Comparison of ENCODE assay signal across 29 mouse cellular contexts in the genomic region with DNA sequence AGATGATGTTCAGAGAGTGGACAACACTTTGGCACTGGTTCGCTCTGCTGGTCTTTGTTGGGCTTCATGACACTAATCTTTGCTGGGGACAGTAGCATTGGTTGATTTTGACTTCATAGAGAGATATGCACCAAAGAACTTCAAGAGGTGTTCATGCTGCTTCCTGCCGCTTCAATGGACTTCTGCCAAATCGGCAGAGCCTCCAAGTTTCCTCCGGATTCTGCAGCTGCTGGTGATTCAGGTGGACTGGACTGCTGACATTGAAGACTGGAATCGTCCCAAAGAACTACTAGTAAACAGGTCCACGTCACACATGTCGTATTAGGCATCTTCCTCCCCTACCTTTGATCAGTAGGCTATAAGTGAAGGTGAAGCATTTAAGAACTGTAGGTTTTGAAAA. TPM values are rescaled to one million over a fixed set of nuclear protein-coding genes. Genes with fewer than 3 reads are reported as not detected.
DNase-seq lines count a peak whose midpoint lies in the region; ATAC-seq and TF ChIP-seq lines count a peak whose summit lies in the region.
"Had no signal": no experiment of that assay in that cellular context is flagged by ENCODE, and none has a peak within 500 bp of the region (broad histone marks: within the 10 kb centered on the region; RNA-seq: fewer than 3 reads in every experiment).

No protein-coding gene starts in this region.

- 94% methylated on average over 7 of the region's 7 CpGs for WGBS in heart, embryonic 12.5 days
- 65% methylated on average over 7 of the region's 7 CpGs for WGBS in kidney, adult 2 months
- 97% methylated on average over 7 of the region's 7 CpGs for WGBS in kidney, embryonic 14.5 days

- H3K4me3 ChIP-seq in heart, embryonic 12.5 days, result no peak overlapping the region
- H3K4me3 ChIP-seq in kidney, adult 2 months (ENCODE audit: insufficient read depth, low read depth, low read length), result no peak overlapping the region
- H3K4me3 ChIP-seq in kidney, embryonic 14.5 days (ENCODE audit: low read length), result no peak overlapping the region
- H3K4me3 ChIP-seq: embryonic facial prominence, embryonic 12.5 days; heart, embryonic 13.5 days; hindbrain, embryonic 10.5 days; hindbrain, embryonic 15.5 days; limb, embryonic 13.5 days; lung, embryonic 15.5 days; midbrain, embryonic 10.5 days; midbrain, embryonic 15.5 days; neural tube, embryonic 12.5 days had no signal

- no peaks in the 10 kb centered on the region for H3K4me1 ChIP-seq in heart, embryonic 12.5 days (replicated peaks)
- H3K4me1 ChIP-seq in kidney, adult 2 months (ENCODE audit: control insufficient read depth, insufficient read depth, low read length), result no peaks in the 10 kb centered on the region
- no peaks in the 10 kb centered on the region for H3K4me1 ChIP-seq in kidney, embryonic 14.5 days (ENCODE audit: control insufficient read depth, insufficient read depth, low read length)
- H3K4me1 ChIP-seq: embryonic facial prominence, embryonic 12.5 days; hindbrain, embryonic 10.5 days; hindbrain, embryonic 15.5 days; limb, embryonic 13.5 days; midbrain, embryonic 10.5 days; midbrain, embryonic 15.5 days; neural tube, embryonic 12.5 days had no signal

- H3K27me3 ChIP-seq in heart, embryonic 12.5 days (replicated peaks), result no peaks in the 10 kb centered on the region
- no peaks in the 10 kb centered on the region for H3K27me3 ChIP-seq in kidney, adult 2 months (replicated peaks; ENCODE audit: control insufficient read depth, insufficient read depth, low read length)
- no peaks in the 10 kb centered on the region for H3K27me3 ChIP-seq in kidney, embryonic 14.5 days (ENCODE audit: control insufficient read depth, insufficient read depth, low read length)
- H3K27me3 ChIP-seq: embryonic facial prominence, embryonic 12.5 days; heart, embryonic 13.5 days; hindbrain, embryonic 15.5 days; limb, embryonic 13.5 days; lung, embryonic 15.5 days; midbrain, embryonic 15.5 days; neural tube, embryonic 12.5 days had no signal

- peak; percentile 94 for DNase-seq in heart, adult 11 months
- DNase-seq in kidney, adult 2 months, result peak; percentile 58
- DNase-seq in kidney, postnatal 10 days, result peak; percentile 47
- peak; percentile 40 to 57 for DNase-seq in kidney, postnatal 36 days
- DNase-seq in thymus, postnatal 36 days, result no peak
- DNase-seq: adrenal gland, postnatal 25 days; B cell, adult 2 months; embryo, embryonic 11 days; gastrocnemius, postnatal 36 days; heart, postnatal 14 days; right cerebral cortex, postnatal 4 days; thymus, adult 2 months; thymus, postnatal 4 days had no signal

- H3K9me3 ChIP-seq in heart, embryonic 12.5 days (replicated peaks), result peaks cover 8% of the 10 kb centered on the region
- H3K9me3 ChIP-seq in kidney, embryonic 14.5 days (ENCODE audit: control insufficient read depth, low read length), result no peaks in the 10 kb centered on the region
- H3K9me3 ChIP-seq: embryonic facial prominence, embryonic 12.5 days; heart, embryonic 13.5 days; hindbrain, embryonic 10.5 days; hindbrain, embryonic 15.5 days; lung, embryonic 15.5 days; midbrain, embryonic 10.5 days; midbrain, embryonic 15.5 days; neural tube, embryonic 12.5 days had no signal

- TF ChIP-seq CTCF in kidney, adult 2 months (conservative IDR thresholded peaks at IDR 0.05; ENCODE audit: insufficient read depth, insufficient read length, low read depth, low read length), result no peak

- ATAC-seq in heart, embryonic 12.5 days (ENCODE audit: insufficient number of reproducible peaks, low FRiP score), result no peak
- no peak for ATAC-seq in kidney, embryonic 14.5 days (ENCODE audit: low FRiP score, low TSS enrichment)
- ATAC-seq: forebrain, embryonic 14.5 days; inflammation-experienced regulatory T-cells, adult 6 months; midbrain, embryonic 15.5 days had no signal

- no peak overlapping the region for H3K27ac ChIP-seq in heart, embryonic 12.5 days (ENCODE audit: poor library complexity, severe bottlenecking)
- H3K27ac ChIP-seq in kidney, adult 2 months (ENCODE audit: insufficient read depth, low read depth, low read length), result no peak overlapping the region
- H3K27ac ChIP-seq in kidney, embryonic 14.5 days (ENCODE audit: low read depth, low read length), result no peak overlapping the region
- H3K27ac ChIP-seq: embryonic facial prominence, embryonic 12.5 days; heart, embryonic 13.5 days; hindbrain, embryonic 10.5 days; hindbrain, embryonic 15.5 days; limb, embryonic 13.5 days; lung, embryonic 15.5 days; midbrain, embryonic 10.5 days; midbrain, embryonic 15.5 days; neural tube, embryonic 12.5 days had no signal

- no peak overlapping the region for H3K4me2 ChIP-seq in heart, embryonic 12.5 days
- no peak overlapping the region for H3K4me2 ChIP-seq in kidney, embryonic 14.5 days (replicated peaks; ENCODE audit: low read depth, low read length)
- H3K4me2 ChIP-seq: embryonic facial prominence, embryonic 12.5 days; heart, embryonic 13.5 days; hindbrain, embryonic 15.5 days; limb, embryonic 13.5 days; liver, embryonic 11.5 days; lung, embryonic 15.5 days; midbrain, embryonic 15.5 days; neural tube, embryonic 12.5 days had no signal

- TF ChIP-seq POLR2A in kidney, adult 2 months (IDR thresholded peaks at IDR 0.05; ENCODE audit: low read depth, low read length), result no peak

- H3K36me3 ChIP-seq in heart, embryonic 12.5 days, result peaks cover 21% of the 10 kb centered on the region
- no peaks in the 10 kb centered on the region; the same call in 1 of the 2 replicates for H3K36me3 ChIP-seq in kidney, adult 2 months (ENCODE audit: control insufficient read depth, insufficient read depth, low read length)
- no peaks in the 10 kb centered on the region; the same call in 1 of the 2 replicates for H3K36me3 ChIP-seq in kidney, embryonic 14.5 days (ENCODE audit: control insufficient read depth, insufficient read depth, low read length)
- H3K36me3 ChIP-seq: hindbrain, embryonic 15.5 days had no signal

- no peak overlapping the region for H3K9ac ChIP-seq in heart, embryonic 12.5 days
- no peak overlapping the region for H3K9ac ChIP-seq in kidney, embryonic 14.5 days (ENCODE audit: low read depth, low read length)
- H3K9ac ChIP-seq: embryonic facial prominence, embryonic 12.5 days; heart, embryonic 13.5 days; hindbrain, embryonic 15.5 days; limb, embryonic 13.5 days; lung, embryonic 15.5 days; midbrain, embryonic 15.5 days; neural tube, embryonic 12.5 days had no signal

RNA-seq across cellular contexts. Expression of a gene that starts 30.7 kb away (rescaled TPM):
- polyA plus RNA-seq in heart, embryonic 12.5 days (2016; fragmentation: Nextera tagmentation; extraction: Ambion mirVana), result 18.6 and 19.8 TPM in 2 replicates
- polyA plus RNA-seq in kidney, adult 2 months (2012; rRNA removed), result 1.5 and 1.9 TPM in 2 replicates
- polyA plus RNA-seq in kidney, embryonic 14.5 days (2014; fragmentation: Nextera tagmentation; extraction: Ambion mirVana), result 19.5 and 26.8 TPM in 2 replicates

RNA-seq across cellular contexts. Expression of a gene that starts 41.5 kb away (rescaled TPM):
- polyA plus RNA-seq in heart, embryonic 12.5 days (2016; fragmentation: Nextera tagmentation; extraction: Ambion mirVana), result not detected in 2 replicates
- polyA plus RNA-seq in kidney, adult 2 months (2012; rRNA removed), result not detected in 2 replicates
- polyA plus RNA-seq in kidney, embryonic 14.5 days (2014; fragmentation: Nextera tagmentation; extraction: Ambion mirVana), result not detected in 2 replicates
- polyA plus RNA-seq: brain, embryonic 14.5 days; heart, embryonic 13.5 days; hindbrain, embryonic 15.5 days; inflammation-experienced regulatory T-cells, adult 6 months; limb, embryonic 13.5 days; liver, embryonic 11.5 days; liver, embryonic 16.5 days; lung, embryonic 15.5 days; midbrain, embryonic 15.5 days; neural tube, embryonic 12.5 days had no signal

Comparison
In these comparisons a context has a peak if more than half of its experiments do, and no peak if none do; other contexts are left out.
1. DNase-seq: peak in heart, adult 11 months (single experiment), kidney, adult 2 months (single experiment), kidney, postnatal 10 days (single experiment) and kidney, postnatal 36 days (2 of 2); none in thymus, postnatal 36 days (0 of 2).